Mouse (Mus musculus): Measurements from ENCODE around the gene Chpf.

DNA sequence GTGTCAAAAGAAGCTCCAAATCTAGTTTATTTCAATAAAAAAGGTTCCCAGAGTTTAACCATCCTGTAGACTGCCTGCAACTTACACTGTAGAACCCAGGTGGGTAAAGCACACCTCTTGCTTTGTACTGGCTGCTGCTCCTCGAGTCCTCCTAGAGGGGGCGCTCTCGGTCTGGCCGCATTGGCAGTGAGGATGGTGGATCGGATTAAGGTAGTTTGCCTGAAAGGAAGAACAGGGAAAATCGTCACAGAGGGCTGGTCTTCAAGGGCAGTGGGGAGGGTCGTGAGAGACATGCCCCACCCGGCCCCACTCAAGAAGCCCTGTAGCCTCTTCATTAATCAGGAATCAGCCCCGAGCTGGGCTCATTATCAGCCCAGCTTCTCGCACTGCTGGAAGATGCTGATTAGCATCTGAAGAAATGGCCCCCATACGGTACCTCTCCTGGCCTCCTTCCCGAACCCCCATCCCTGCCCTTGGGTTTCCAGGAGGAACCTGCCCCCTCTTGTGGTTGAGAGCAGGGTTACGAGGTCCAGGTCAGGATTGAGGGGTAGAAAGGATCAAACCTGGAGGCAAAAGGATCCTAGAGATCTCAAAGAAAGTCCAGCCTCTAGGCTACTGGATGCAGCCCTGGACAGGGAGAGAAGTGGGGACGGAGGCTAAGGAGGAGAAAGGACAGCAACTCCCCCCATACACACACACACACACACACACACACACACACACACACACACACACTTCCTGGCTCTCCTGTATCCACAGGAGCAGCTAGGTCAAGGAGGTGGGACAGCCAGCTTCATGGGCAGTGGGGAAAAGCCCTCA is 22.2 kb downstream of the Chpf start:
- TF ChIP-seq CTCF (IDR thresholded peaks at IDR 0.05; ENCODE audit: borderline replicate concordance, insufficient read depth, low read depth, low read length) (peak; percentile 46), POLR2A (IDR thresholded peaks at IDR 0.05; ENCODE audit: borderline replicate concordance, insufficient read depth, low read length) (no peak)
